Mouse (Mus musculus): ENCODE results near the gene Gpx7.
"Not testable (repeated sequence)": the region's sequence is repeated elsewhere in the genome, so short reads cannot be mapped to it uniquely, and the experiment has no call there.

Gene Gpx7

DNA sequence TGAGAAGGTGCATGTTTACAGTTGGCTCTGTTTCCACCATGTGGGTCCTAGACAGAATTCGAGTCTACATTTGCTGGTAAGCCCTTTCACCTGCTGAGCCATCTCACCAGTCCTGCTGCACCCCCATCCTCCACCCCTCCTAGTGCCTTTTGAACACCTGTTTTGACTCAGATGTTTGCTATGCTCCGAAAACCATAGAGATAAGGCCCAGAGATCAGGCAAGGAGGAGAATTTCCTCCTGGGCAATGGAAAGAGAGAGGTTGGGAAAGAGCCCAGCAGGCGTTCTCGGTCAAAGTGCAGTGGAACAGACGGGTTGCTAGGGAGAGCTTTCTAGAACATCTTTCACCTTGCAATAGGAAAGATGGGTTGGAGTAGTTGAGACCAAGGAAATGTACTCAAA, 15.6 kb downstream of the Gpx7 start:
- DNase-seq (ENCODE audit: low read depth, low spot score), result no peak

GRCm38 (mm10) chr4:108388741-108389140, 18.0 kb downstream of the Gpx7 start:
- no peak for DNase-seq (ENCODE audit: low read depth, low spot score)

DNA sequence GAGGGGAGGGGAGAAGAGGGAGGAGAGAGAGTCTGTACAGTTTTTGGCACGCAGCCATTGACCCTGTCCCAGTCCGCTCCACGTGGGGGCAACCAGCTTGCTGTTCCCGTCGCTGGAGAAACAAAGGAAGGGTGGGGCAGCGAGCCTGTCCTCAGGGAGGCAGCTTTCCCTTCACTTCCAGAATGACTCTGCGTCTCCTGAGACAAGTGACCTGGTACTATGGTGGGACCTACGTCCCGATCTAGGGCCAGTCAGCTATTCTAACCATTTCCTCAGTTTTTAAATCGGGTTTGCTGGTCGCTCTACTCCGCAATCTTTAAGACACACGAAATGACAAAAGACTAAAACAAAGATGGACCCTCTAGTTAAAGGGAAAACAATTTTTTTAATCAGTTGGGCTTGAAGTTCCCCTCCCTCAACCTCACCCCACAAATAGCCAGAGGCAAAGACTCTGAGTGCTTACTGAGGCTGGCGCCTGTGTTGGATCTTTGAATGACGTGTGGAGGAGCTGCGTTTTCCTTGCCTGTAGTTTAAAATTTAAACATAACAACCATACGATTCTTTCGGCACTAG, 19.0 kb downstream of the Gpx7 start:
- peak; percentile 65 for DNase-seq (ENCODE audit: low read depth, low spot score)

DNA sequence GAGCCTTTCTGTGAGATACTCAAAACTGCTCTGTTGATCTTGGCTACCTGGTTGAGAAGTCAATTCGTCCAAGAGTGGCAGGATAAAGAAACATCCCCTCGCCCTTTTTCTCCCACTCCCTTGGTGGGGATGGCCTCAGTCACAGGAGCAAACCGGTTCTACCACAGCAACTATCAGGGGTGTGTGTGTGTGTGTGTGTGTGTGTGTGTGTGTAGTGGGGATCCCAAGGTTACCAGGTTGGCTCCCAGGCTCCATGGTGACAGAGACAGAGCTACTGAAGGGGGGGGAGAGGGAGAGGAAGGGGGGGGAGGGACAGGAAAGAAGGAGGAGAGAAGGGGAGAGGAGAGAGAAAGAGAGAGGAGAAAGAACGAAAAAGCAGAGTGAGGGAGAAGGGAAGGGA, 19.7 kb downstream of the Gpx7 start:
- no peak for DNase-seq (ENCODE audit: low read depth, low spot score)

DNA sequence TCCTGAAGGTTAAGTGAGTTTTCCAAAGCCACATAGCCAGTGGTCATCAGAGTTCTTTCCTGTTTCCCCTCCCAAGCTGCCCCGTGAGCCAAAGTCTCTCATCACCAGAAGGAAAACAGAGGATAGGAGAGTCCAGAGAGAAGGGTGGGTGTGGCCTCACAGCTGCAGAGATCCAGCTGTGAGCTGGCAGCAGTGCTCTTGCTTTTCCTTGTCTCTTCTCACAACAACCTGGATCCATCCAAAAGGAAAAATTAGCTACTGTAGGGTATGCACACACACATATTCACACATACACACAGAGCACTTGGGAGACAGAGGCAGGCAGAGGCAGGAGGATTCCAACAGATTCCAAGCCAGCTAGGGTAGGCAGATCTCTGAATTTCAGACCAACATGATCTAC, 20.7 kb downstream of the Gpx7 start:
- no peak for DNase-seq (ENCODE audit: low read depth, low spot score)

DNA sequence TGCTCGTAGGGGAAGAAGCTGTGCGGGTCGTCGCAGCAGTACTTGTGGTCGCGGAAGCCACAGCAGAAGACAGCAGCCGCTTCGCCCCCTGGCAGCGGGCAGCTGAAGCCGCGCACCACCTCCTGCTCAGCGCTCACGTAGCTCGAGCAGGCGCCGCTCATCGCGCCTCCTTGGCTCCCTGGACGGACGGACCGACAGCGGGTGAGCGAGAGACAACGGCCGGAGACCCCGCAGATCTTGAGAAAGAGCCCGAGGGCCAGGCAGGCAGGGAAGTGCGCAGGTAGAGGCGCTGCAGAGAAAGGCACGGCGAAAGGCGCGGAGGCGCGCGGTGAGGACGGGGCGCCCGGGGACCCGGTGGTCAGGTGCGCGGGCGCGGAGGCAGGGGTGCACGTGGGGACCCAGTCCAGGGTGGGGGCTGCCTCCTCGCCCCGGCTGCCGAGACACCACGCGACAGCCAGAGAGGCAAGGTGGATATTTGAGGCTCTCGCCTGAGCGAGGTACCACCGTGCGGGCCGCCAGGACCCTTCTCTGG, 23.5 kb downstream of the Gpx7 start, which contains the start of gene Shisal2a:
Gene Shisal2a (minus strand): TSS at position 167 of the 532 bp plus-strand sequence.
- peak; percentile 26 for DNase-seq (ENCODE audit: low read depth, low spot score)

GRCm38 (mm10) chr4:108380146-108380545, 26.6 kb downstream of the Gpx7 start:
- peak; percentile 44 for DNase-seq (ENCODE audit: low read depth, low spot score)

- DNase-seq (ENCODE audit: low read depth, low spot score), result no peak
Observed at GRCm38 (mm10) chr4:108379476-108379875, 27.3 kb downstream of the Gpx7 start.

GRCm38 (mm10) chr4:108372166-108372565, 34.6 kb downstream of the Gpx7 start:
- DNase-seq (ENCODE audit: low read depth, low spot score), result no peak

DNA sequence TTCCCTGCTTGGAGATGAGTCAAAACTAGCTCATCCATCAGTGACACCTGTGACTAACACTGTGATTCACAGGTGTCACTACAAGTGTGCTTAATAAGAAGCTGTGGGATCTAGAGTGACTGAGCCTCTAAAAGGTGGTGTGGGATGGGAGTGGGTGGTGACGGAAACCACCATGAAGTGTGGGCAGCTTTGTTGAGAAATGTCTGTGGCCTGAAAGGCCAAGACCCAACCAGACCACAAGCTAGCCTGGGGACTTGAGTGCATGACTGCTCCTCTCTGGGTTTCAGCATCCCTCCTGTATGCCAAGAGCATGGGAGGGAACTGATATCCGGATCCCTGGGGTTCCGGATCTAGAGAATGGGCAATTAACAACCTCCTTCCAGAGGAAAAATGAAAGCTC, 35.3 kb downstream of the Gpx7 start:
- DNase-seq (ENCODE audit: low read depth, low spot score), result no peak

GRCm38 (mm10) chr4:108370409-108370808, 36.4 kb downstream of the Gpx7 start:
- DNase-seq (ENCODE audit: low read depth, low spot score), result no peak

DNA sequence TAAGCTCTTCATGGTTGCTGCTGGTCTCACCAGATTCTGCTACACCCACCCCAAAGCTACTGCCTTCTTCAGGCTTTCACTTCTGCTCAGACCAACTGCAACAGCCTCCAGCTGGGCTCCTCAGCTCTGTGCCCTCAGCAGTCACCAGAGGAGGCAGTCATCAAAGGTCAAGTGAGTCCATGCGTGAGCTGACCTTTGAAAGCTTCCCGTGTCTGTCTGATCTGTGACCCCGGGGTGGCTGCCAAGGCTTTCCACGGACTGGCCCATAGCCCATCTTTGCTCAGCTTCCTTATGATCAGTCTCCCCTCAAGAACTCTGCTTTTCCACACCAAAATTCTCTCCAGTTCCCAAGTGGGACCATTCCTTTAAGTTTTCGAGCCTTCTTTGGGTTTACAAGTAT, 37.5 kb downstream of the Gpx7 start:
- DNase-seq (ENCODE audit: low read depth, low spot score), result no peak

DNA sequence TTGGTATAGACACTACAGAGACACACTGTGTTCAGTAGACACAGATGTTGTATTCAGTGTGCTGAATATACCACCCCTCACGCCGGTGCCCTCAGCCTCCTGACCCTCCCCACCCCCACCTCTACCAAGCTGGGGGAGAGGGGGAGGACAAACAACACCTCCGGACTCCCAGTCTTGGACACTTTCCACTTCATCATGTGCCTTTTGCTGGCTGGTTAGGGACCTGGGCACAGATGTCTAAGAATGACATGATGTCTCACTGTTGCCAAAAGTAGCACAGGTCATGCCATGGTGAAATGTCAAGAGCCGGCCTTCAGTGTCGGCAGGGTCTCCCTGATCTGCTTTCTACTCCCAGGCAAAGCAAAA, 42.7 kb downstream of the Gpx7 start:
- no peak for DNase-seq (ENCODE audit: low read depth, low spot score)

DNA sequence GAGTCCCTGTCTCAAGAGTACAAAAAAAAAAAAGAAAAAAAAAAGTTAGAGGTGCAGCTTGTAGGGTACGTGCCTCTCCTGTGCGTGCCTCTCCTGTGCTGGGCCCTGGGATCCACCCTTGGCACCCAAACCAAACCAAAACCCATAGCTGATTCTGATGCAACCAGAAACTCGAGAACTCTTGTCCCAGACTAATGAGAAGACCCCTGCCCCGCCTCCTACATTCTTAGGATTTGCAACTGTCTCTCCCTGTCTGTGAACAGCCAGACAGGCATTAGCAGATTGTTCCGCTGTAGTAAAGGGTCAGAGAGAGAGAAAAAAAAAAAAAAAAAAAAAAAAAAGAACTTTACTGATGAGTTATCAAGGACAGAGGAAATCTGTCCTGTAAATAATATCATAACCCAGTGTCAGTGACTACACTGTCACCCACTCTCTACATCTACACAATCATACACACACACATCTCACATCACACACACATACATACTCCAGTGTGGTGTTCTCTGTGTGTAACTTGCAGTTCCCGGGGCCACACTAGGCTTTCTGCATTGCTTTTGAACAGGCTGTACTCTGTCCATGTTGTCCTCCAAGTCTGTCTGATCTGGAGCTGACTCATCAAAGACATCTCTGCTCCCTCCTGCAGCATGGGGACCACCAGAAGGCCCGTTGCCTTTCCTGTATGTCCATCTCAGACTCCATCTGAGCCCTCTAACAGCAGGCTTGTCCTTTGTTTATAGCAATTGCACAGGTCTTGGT, 43.2 kb downstream of the Gpx7 start:
- DNase-seq (ENCODE audit: low read depth, low spot score), result peak; percentile 75

DNA sequence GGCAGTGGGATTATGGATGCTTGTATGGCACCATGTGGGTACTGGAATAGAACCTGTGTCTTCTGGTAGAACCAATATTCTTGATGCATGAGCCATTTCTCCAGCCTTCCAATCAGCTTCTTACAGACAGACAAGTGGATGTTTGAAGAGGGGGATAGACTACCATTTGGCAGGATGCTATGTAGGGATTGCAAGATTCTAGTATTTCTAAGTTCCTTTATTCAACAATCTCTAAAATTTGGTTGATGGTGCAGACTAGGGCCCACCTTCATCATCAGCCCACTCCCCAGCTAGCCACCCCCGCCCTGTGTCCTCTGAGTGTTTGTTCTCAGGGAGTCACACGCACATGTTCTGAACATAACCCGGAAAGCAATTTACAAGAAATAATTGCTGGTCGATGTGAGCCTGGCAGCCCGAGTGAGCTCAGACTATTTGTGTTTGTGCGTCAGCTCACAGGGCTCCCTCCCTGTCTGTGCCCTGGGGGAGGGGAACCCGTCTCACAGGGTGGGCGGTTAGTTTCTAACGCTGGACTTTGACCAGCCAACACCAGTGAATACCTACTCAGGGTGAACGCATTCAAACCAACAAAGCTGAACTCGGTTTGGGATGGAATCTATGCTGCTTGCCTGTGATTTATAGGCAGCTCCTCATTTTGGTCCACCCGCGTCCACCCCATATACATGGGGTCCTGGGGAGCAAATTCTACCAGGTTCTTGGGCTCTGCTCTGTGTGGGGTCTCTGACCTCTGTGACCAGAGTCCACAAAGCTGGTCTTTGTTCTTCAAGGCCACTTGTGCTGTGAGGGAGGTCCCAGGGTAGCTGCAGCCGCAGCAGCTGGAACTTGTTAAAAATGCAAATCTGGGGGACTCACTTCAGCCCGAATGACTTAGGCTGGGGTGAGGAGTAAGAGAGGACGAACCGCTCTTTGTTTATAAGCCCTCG, 44.2 kb downstream of the Gpx7 start:
- DNase-seq (ENCODE audit: low read depth, low spot score), result peak; percentile 94

- peak; percentile 96 for DNase-seq (ENCODE audit: low read depth, low spot score)
Observed at GRCm38 (mm10) chr4:108360136-108361055, 46.4 kb downstream of the Gpx7 start.

GRCm38 (mm10) chr4:108358498-108358897, 48.3 kb downstream of the Gpx7 start:
- DNase-seq (ENCODE audit: low read depth, low spot score), result no peak

- DNase-seq (ENCODE audit: low read depth, low spot score), result no peak
Observed at GRCm38 (mm10) chr4:108357458-108357857, 49.3 kb downstream of the Gpx7 start.

DNA sequence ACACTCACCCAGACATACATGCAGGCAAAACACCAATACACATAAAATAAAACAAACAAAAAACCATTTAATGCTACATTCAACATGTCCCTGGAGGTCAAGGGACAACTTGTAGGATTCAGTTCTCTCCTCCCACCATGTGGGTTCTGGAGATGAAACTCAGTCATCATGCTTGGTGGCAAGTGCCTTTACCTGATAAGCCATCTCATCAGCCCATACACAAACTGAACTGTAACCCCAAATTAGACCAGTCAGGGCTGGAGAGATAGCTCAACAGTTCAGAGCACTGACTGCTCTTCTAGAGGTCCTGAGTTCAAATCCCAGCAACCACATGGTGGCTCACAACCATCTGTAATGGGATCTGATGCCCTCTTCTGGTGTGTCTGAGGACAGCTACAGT, 53.2 kb downstream of the Gpx7 start:
- DNase-seq (ENCODE audit: low read depth, low spot score), result not testable (repeated sequence)

- DNase-seq (ENCODE audit: low read depth, low spot score), result peak; percentile 91
Observed at GRCm38 (mm10) chr4:108350819-108351218, 55.9 kb downstream of the Gpx7 start.

Data from mesoderm, embryonic 11.5 days (tissue).